Mouse (Mus musculus) midbrain, embryonic 11.5 days (tissue): ENCODE data around the gene Nup210l. TPM values are rescaled to one million over a fixed set of nuclear protein-coding genes. Genes with fewer than 3 reads are reported as not detected.
"Not testable (repeated sequence)": the region's sequence is repeated elsewhere in the genome, so short reads cannot be mapped to it uniquely, and the experiment has no call there.

ENCODE experiments used
- ATAC-seq: fragments of 200-750 bp; cut with Nextera tagmentation; 2 replicates; pipeline ENCODE4 v1.8.0; 2017; ENCODE audit warnings: moderate TSS enrichment, moderate library complexity; ENCODE audit not compliant: low FRiP score
- DNase-seq: peaks from one replicate; pipeline ENCODE4 v3.0.0; 2015; ENCODE audit warnings: low spot score; ENCODE audit errors: missing footprints
- H3K27ac ChIP-seq: fragments of 300-500 bp; sonication (generic); 2 replicates; pipeline ENCODE4 v1.5.1; 2014; ENCODE audit warnings: low read depth, low read length
- H3K27me3 ChIP-seq: fragments of 300-500 bp; sonication (generic); 2 replicates; pipeline ENCODE4 v1.6.1; 2014; ENCODE audit warnings: mild to moderate bottlenecking, low read length, moderate library complexity, mixed read lengths; ENCODE audit not compliant: control insufficient read depth, insufficient read depth
- H3K36me3 ChIP-seq: fragments of 300-500 bp; sonication (generic); 2 replicates; pipeline ENCODE4 v1.6.1; 2014; ENCODE audit warnings: mild to moderate bottlenecking, low read length, moderate library complexity, mixed read lengths; ENCODE audit not compliant: control insufficient read depth, insufficient read depth
- H3K4me1 ChIP-seq: fragments of 300-500 bp; sonication (generic); 2 replicates; pipeline ENCODE4 v1.6.1; 2014; ENCODE audit warnings: low read length; ENCODE audit not compliant: control insufficient read depth, insufficient read depth
- H3K4me2 ChIP-seq: fragments of 300-500 bp; sonication (generic); 2 replicates; pipeline ENCODE4 v1.6.1; 2014; ENCODE audit warnings: mild to moderate bottlenecking, moderate library complexity
- H3K4me3 ChIP-seq: fragments of 300-500 bp; sonication (generic); 2 replicates; pipeline ENCODE4 v1.5.1; 2014; ENCODE audit warnings: low read depth, low read length
- H3K9ac ChIP-seq: fragments of 300-500 bp; sonication (generic); 2 replicates; pipeline ENCODE4 v1.6.1; 2014; ENCODE audit warnings: low read length
- H3K9me3 ChIP-seq: fragments of 300-500 bp; sonication (generic); 2 replicates; pipeline ENCODE4 v1.6.1; 2016; ENCODE audit warnings: low read length; ENCODE audit not compliant: control insufficient read depth
- WGBS: fragments of 180-500 bp; shearing (Covaris S2); extraction: QIAGEN DNeasy Blood & Tissue Kit; methylation state at CpG from one replicate; pipeline ENCODE4 v1.1.7; 2014; 5-methylcytosine and 5-hydroxymethylcytosine counted together
- polyA plus RNA-seq: library from polyadenylated mRNA; unstranded; fragments of >200 nt; fragmentation: Nextera tagmentation; extraction: Ambion mirVana; gene quantifications from 2 replicates; pipeline ENCODE4 v1.2.1, GENCODE M21; 2014

The Nup210l gene
- polyA plus RNA-seq, 1 experiment from 2014 or later, result 0.60 TPM

- peaks cover 18% of the 10 kb centered on the region for H3K4me1 ChIP-seq
- not testable (repeated sequence) for H3K36me3 ChIP-seq, DNase-seq, H3K27me3 ChIP-seq, H3K4me3 ChIP-seq, H3K9me3 ChIP-seq, H3K9ac ChIP-seq, H3K27ac ChIP-seq, H3K4me2 ChIP-seq, ATAC-seq
- 95% methylated on average over 8 of the region's 12 CpGs for WGBS
Measured at GRCm38 (mm10) chr3:90251731-90252226, 147.8 kb downstream of the Nup210l start.

GRCm38 (mm10) chr3:90252659-90253058, 148.7 kb downstream of the Nup210l start:
- H3K4me2 ChIP-seq, H3K27me3 ChIP-seq, ATAC-seq, H3K9ac ChIP-seq, H3K9me3 ChIP-seq, H3K4me3 ChIP-seq, H3K27ac ChIP-seq, DNase-seq: not testable (repeated sequence)
- 89% methylated on average over 2 of the region's 2 CpGs for WGBS
- H3K4me1 ChIP-seq, result peaks cover 15% of the 10 kb centered on the region
- peaks cover 11% of the 10 kb centered on the region for H3K36me3 ChIP-seq

GRCm38 (mm10) chr3:90253174-90253573, 149.2 kb downstream of the Nup210l start:
- H3K9ac ChIP-seq, H3K27ac ChIP-seq, ATAC-seq, H3K4me2 ChIP-seq, H3K4me3 ChIP-seq, H3K9me3 ChIP-seq, H3K27me3 ChIP-seq, DNase-seq: not testable (repeated sequence)
- Histone ChIP-seq H3K36me3 (peaks cover 12% of the 10 kb centered on the region), H3K4me1 (peaks cover 14% of the 10 kb centered on the region)
- WGBS, result 100% methylated on average over 1 of the region's 1 CpGs

- 2% methylated on average over 39 of the region's 40 CpGs for WGBS
- H3K9me3 ChIP-seq, result no peaks in the 10 kb centered on the region
- ATAC-seq, result peak; percentile 98
- DNase-seq, result peak; percentile 98
- no peaks in the 10 kb centered on the region for H3K27me3 ChIP-seq
- peak within 1 kb of the TSS; percentile 88 for H3K9ac ChIP-seq
- H3K4me2 ChIP-seq, result peak within 1 kb of the TSS; percentile 90
- peaks cover 9% of the 10 kb centered on the region for H3K4me1 ChIP-seq
- peak within 1 kb of the TSS; percentile 86 for H3K4me3 ChIP-seq
- H3K36me3 ChIP-seq, result peaks cover 16% of the 10 kb centered on the region
- peak within 1 kb of the TSS; percentile 78 for H3K27ac ChIP-seq
Measured at GRCm38 (mm10) chr3:90253653-90254418, 149.9 kb downstream of the Nup210l start, which contains the start of gene Crtc2. Gene Crtc2, plus strand, starts transcription at chr3:90254163.

- WGBS, result under 1% methylated on average over 41 of the region's 41 CpGs
- peaks cover 8% of the 10 kb centered on the region for H3K4me1 ChIP-seq
- peak overlapping the region; percentile 78 for H3K27ac ChIP-seq
- H3K36me3 ChIP-seq, result peaks cover 22% of the 10 kb centered on the region
- peak overlapping the region; percentile 88 for H3K9ac ChIP-seq
- H3K4me2 ChIP-seq, result peak overlapping the region; percentile 90
- H3K27me3 ChIP-seq, result no peaks in the 10 kb centered on the region
- DNase-seq (peak; percentile 94), ATAC-seq (peak; percentile 82)
- no peaks in the 10 kb centered on the region for H3K9me3 ChIP-seq
- H3K4me3 ChIP-seq, result peak overlapping the region; percentile 86
Measured at GRCm38 (mm10) chr3:90254419-90255193, 150.7 kb downstream of the Nup210l start.

- H3K27me3 ChIP-seq, result no peaks in the 10 kb centered on the region
- peak overlapping the region; percentile 86 for H3K4me3 ChIP-seq
- H3K9ac ChIP-seq, result peak overlapping the region; percentile 88
- ATAC-seq, result no peak
- peaks cover 8% of the 10 kb centered on the region for H3K4me1 ChIP-seq
- WGBS, result 27% methylated on average over 2 of the region's 2 CpGs
- H3K36me3 ChIP-seq, result peaks cover 22% of the 10 kb centered on the region
- H3K4me2 ChIP-seq, result peak overlapping the region; percentile 90
- H3K27ac ChIP-seq, result no peak overlapping the region
- DNase-seq, result no peak
- no peaks in the 10 kb centered on the region for H3K9me3 ChIP-seq
Measured at GRCm38 (mm10) chr3:90255194-90255565, 151.2 kb downstream of the Nup210l start.

GRCm38 (mm10) chr3:90255784-90256353, 151.9 kb downstream of the Nup210l start:
- Histone ChIP-seq H3K4me2 (peak overlapping the region; percentile 90), H3K9me3 (no peaks in the 10 kb centered on the region), H3K27ac (no peak overlapping the region), H3K27me3 (no peaks in the 10 kb centered on the region), H3K36me3 (peaks cover 21% of the 10 kb centered on the region), H3K9ac (no peak overlapping the region), H3K4me3 (no peak overlapping the region), H3K4me1 (peaks cover 8% of the 10 kb centered on the region)
- ATAC-seq (no peak), DNase-seq (peak; percentile 26)
- 93% methylated on average over 14 of the region's 14 CpGs for WGBS

GRCm38 (mm10) chr3:90256731-90257530, 153.0 kb downstream of the Nup210l start:
- no peaks in the 10 kb centered on the region for H3K9me3 ChIP-seq
- ATAC-seq (no peak), DNase-seq (peak; percentile 12)
- H3K4me2 ChIP-seq, result no peak overlapping the region
- peaks cover 23% of the 10 kb centered on the region for H3K36me3 ChIP-seq
- H3K4me1 ChIP-seq, result peaks cover 8% of the 10 kb centered on the region
- H3K27me3 ChIP-seq, result no peaks in the 10 kb centered on the region
- H3K27ac ChIP-seq, result no peak overlapping the region
- no peak overlapping the region for H3K9ac ChIP-seq
- WGBS, result 93% methylated on average over 19 of the region's 19 CpGs
- H3K4me3 ChIP-seq, result no peak overlapping the region
